Mouse (Mus musculus) G1E (cell line): ENCODE results near the gene Myl7.

Experiments used
- CTCF ChIP-seq: IDR thresholded peaks from 2 replicates; pipeline ENCODE4 v1.5.1; 2012; ENCODE audit warnings: low read depth, low read length, inconsistent platforms, mixed read lengths
- GATA1 ChIP-seq: IDR thresholded peaks from 2 replicates; pipeline ENCODE4 v1.6.1; 2012; ENCODE audit warnings: borderline replicate concordance, low read length, inconsistent platforms, mixed read lengths
- POLR2AphosphoS5 ChIP-seq: IDR thresholded peaks from 2 replicates; pipeline ENCODE4 v1.6.1; 2012; ENCODE audit warnings: low read depth, low read length, inconsistent platforms; ENCODE audit not compliant: insufficient replicate concordance
- TAL1 ChIP-seq: conservative IDR thresholded peaks from 2 replicates; pipeline ENCODE4 v1.6.1; 2012; ENCODE audit warnings: low read depth, low read length, inconsistent platforms, mixed read lengths

- TF ChIP-seq CTCF = no peak
- no peak for TF ChIP-seq TAL1
- TF ChIP-seq POLR2AphosphoS5 = no peak
- no peak for TF ChIP-seq GATA1
Observed at GRCm38 (mm10) chr11:5942966-5943365, 44.4 kb upstream of the Myl7 start.
